Mouse (Mus musculus): Measurements from ENCODE around the gene Armc2. TPM values are rescaled to one million over a fixed set of nuclear protein-coding genes. Genes with fewer than 3 reads are reported as not detected.
A peak's percentile ranks its signal among the peaks of the same experiment; 100 is the strongest.

Gene Armc2
- total RNA-seq, 2 experiments from 2014 or later: not detected

GRCm38 (mm10) chr10:41880777-41881176 is 137.5 kb downstream of the Armc2 start:
- no peak for ATAC-seq (replicated peaks; ENCODE audit: low FRiP score, poor library complexity, severe bottlenecking)

GRCm38 (mm10) chr10:41880206-41880605 is 138.0 kb downstream of the Armc2 start:
- ATAC-seq (replicated peaks; ENCODE audit: low FRiP score, poor library complexity, severe bottlenecking): no peak

GRCm38 (mm10) chr10:41879675-41880074 is 138.6 kb downstream of the Armc2 start:
- no peak for ATAC-seq (replicated peaks; ENCODE audit: low FRiP score, poor library complexity, severe bottlenecking)

- ATAC-seq (replicated peaks; ENCODE audit: low FRiP score, poor library complexity, severe bottlenecking): no peak
These were observed 139.9 kb downstream of the Armc2 start for GRCm38 (mm10) chr10:41878344-41878743.

- ATAC-seq (replicated peaks; ENCODE audit: low FRiP score, poor library complexity, severe bottlenecking): no peak
These were observed 142.6 kb downstream of the Armc2 start for GRCm38 (mm10) chr10:41875624-41876023.

GRCm38 (mm10) chr10:41871564-41871963 is 146.7 kb downstream of the Armc2 start:
- ATAC-seq (replicated peaks; ENCODE audit: low FRiP score, poor library complexity, severe bottlenecking): peak; percentile 68

- ATAC-seq (replicated peaks; ENCODE audit: low FRiP score, poor library complexity, severe bottlenecking): no peak
These were observed 148.1 kb downstream of the Armc2 start for GRCm38 (mm10) chr10:41870101-41870500.

- no peak for ATAC-seq (replicated peaks; ENCODE audit: low FRiP score, poor library complexity, severe bottlenecking)
These were observed 150.3 kb downstream of the Armc2 start for GRCm38 (mm10) chr10:41867956-41868355.

GRCm38 (mm10) chr10:41866838-41867154 is 151.4 kb downstream of the Armc2 start:
- no peak for ATAC-seq (replicated peaks; ENCODE audit: low FRiP score, poor library complexity, severe bottlenecking)

GRCm38 (mm10) chr10:41866069-41866837 is 152.0 kb downstream of the Armc2 start:
- no peak for ATAC-seq (replicated peaks; ENCODE audit: low FRiP score, poor library complexity, severe bottlenecking)

Other genes with a start within 250 kb of the Armc2 start
- 11.5 and 12.7 TPM in 2 replicates for gene Cep57l1, start 208.6 kb downstream of the Armc2 start, total RNA-seq (2015; ENCODE audit: low replicate concordance)
- gene Cep57l1, start 208.6 kb downstream of the Armc2 start, total RNA-seq (2017; ENCODE audit: low replicate concordance): 7.1 and 12.5 TPM in 2 replicates
- 157 and 167 TPM in 2 replicates for gene Sesn1, start 208.5 kb downstream of the Armc2 start, total RNA-seq (2015; ENCODE audit: low replicate concordance)
- 112 and 135 TPM in 2 replicates for gene Sesn1, start 208.5 kb downstream of the Armc2 start, total RNA-seq (2017; ENCODE audit: low replicate concordance)

Data from erythroblast, adult 5-6 weeks (primary cell).